Mouse (Mus musculus) mature B cell (primary cell): ENCODE data around the gene Ssbp2.

ENCODE experiments used
- in situ Hi-C: fragments of 300-500 bp; cut with MboI; formaldehyde crosslinking; loops from 2 replicates; pipeline ENCODE4 v1.14.3; 2019

Gene Ssbp2

DNA sequence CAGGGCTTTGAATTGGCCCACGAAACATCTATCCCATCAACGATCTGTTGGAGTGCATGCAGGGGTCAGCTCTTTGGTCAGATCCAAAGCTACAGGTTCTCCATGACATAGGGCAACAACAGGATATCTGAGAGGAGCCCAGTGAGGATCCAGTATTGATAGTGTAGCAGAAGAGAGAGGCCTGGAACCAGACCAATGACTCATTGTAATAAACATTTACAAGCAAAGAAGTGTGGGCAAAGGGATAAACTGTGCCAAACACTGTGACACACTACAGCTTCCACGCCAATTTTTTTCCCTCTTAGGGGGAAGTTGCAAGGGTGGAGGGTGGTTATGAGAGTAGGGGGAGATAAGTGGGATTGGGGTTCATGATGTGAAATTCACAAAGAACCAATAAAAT lies 264.1 kb downstream of the Ssbp2 start:
- in situ Hi-C loops, result no loop called here

DNA sequence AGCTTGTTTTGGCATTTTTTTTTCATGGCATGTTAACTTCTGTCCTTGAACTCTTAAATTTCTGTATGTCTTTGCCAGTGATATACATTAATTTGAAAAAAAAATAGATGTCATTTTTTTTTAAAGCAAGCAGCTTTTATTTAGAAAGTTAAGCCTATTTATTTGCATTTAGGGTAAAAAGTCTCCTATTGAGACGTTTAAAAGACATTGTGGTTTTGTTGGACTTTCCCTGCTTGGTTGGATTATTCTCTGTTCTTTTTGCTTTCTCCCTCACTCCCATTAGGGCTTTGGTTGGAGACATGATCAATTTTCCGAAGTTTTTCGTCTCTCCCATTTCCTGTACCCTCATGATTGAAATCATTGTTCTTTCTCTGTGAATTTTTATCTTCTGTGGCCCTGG lies 265.0 kb downstream of the Ssbp2 start:
- in situ Hi-C loops, result no loop called here

DNA sequence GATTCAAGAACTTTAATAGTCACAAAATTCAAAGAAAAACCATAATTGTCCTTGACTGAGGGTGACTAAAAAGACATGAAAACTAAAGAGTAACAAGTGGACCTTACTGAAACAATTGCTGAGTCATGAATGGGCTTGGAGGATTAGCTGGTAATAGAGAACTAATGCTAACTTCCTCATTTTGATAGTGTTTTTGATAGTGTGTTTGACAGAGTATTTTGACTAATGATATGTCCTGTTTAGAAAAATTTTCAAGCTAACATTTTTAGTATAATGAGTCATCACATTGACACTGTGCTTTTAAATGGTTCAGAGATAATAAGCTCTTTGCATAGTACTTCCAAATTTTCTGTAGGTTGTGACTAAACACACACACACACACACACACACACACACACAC lies 267.8 kb downstream of the Ssbp2 start:
- in situ Hi-C loops, result no loop called here

DNA sequence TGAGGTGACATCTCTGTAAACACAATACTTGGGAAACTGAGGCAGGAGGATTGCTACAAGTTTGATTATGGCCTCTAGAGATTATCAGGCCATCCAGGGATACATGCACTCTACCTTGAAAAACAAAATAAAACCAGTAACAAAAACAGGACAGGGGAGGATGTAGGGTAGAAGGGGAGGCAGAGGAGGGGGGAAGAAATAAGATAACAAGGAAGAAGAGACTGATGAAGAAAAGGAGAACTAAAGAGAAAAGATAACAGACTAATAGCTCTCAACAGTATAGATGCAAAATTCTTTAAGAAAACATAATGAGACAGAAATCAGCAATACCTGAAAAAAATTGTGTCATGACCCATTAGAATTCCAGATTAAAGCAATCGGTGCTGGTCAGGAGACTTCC lies 277.1 kb downstream of the Ssbp2 start:
- in situ Hi-C loops, result no loop called here

DNA sequence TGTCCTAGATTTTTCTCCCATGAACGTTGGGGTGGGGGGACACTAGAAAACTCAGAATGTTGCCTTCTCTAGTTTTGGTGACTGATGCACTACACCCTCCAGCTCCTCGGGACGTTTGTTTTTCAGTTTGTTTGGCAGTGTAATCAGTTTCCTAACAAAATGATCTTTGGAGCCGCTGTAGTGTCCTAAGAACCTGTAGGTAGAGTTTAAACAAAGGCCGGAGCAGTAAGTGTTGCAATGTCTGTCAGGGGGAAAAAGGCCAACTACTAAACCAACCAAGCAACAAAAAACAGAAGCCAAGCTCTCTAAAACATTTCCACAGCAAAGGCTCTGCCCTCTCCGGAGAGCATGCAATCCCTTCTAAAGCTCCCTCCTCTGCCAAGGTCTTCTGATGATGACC lies 280.8 kb downstream of the Ssbp2 start:
- in situ Hi-C loops, result no loop called here

DNA sequence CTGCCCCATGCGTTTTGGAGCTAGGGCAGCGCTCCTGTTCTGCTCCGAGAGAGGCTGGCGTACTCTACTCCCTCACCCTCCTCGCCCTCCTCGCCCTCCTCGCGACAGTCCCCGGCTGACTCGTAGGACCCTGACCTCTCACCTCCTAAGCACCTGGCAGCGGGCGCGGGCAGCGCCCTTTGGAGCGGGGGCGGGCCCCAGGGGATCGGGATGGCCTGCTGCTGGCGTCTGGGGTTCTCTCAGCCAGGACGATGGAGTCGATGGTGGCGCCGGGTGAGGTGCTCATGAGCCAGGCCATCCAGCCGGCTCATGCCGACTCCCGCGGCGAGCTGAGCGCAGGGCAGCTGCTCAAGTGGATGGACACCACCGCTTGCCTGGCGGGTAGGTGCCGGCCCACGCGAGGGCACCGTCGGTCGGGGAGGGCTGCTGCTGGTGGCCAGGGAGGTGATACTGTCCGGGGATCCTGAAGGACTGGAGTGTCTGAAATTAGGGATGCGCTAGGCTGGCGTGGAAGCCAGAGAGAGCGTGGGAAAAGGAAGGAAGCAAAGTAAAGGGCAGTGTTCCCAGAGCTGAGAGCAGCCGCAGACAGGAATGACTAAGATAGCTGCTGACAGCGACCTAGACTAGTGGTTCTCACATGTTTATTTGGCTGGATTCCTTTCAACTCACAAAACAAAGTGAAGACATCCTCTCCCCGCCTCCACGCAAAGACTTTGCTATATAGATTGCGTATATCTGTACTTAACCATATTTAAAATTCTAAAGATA lies 281.4 kb downstream of the Ssbp2 start, which contains the start of gene Acot12:
TSS of gene Acot12 (plus strand) at position 233 of the 768 bp plus-strand sequence.
- in situ Hi-C loops, result no loop called here

DNA sequence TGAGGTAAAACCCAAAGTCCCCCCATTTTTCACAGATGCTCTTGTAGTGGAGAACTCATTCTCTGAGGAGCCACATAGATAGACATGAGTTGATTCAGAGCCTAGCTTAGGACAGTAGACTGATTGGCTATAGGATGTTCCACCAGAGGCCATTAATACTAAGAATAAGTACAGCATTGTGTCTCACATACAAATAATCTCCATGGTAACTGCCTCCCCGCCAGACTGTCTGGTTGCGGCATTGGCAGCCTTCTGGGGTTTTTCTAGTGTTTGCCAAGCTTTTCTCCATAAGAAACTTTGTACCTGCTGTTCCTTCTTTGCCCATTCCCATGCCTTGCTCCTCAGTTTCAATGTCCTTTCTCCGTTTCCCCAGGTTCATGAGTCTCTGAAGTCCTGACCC lies 283.1 kb downstream of the Ssbp2 start:
- in situ Hi-C loops, result no loop called here

DNA sequence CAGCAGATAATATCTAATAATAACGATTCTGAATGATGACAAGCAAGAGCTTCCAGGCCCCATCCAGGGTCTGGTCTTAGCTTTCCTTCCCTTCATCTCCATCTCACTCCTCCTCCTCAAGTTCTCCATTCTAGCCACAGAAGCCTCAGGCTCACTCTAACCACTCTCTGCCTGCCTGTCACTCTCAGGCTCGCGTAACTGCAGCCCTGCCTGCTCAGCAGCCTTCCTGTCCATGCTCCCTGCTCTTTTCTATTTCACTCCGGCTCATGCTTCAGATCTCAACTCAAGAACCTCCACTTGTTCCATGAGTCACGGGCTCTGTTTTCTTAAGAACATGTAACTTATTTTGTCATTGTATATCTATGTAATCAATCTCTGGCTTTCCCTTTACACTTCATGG lies 286.4 kb downstream of the Ssbp2 start:
- in situ Hi-C loops, result no loop called here

DNA sequence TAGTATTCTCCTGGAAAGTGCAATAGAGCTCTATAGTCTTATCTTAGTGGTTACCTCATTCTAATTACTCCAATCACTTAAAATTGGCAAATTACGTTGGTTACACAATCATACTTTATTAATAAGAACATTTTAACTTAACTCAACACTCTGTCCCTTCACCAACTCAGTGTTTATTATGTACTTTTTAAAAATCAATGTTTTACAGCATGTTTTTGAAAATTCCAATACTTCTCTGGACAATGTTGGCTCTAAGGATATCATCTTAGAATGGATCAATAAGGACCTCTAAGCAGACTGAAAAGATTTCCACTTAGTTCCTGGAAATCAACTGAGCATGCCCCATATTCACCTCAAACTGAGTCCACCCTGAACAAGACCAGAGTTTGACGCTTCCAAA lies 288.3 kb downstream of the Ssbp2 start:
- in situ Hi-C loops, result no loop called here

DNA sequence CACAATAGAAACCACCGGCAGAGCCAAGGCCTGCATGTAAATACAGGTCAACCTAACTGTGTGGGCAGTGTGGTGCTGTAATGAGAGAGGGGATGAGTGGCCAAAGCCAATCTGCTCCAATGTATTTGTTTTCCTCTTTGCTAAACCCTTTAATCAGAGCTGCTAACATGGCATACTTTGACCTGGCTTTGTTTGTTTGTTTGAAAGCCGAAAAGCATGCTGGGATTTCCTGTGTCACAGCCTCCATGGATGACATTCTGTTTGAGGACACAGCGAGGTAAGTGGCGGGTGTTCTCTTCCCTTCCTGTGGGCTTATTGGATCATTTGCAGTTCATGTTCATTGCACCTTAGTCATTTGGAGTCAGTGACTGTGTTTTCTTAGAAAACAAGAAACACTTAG lies 289.9 kb downstream of the Ssbp2 start:
- in situ Hi-C loops, result no loop called here
